Mouse (Mus musculus): ENCODE results near the gene Hoxd3. TPM values are rescaled to one million over a fixed set of nuclear protein-coding genes. Genes with fewer than 3 reads are reported as not detected.

Gene Hoxd3
- polyA plus RNA-seq, 1 experiment: not detected

DNA sequence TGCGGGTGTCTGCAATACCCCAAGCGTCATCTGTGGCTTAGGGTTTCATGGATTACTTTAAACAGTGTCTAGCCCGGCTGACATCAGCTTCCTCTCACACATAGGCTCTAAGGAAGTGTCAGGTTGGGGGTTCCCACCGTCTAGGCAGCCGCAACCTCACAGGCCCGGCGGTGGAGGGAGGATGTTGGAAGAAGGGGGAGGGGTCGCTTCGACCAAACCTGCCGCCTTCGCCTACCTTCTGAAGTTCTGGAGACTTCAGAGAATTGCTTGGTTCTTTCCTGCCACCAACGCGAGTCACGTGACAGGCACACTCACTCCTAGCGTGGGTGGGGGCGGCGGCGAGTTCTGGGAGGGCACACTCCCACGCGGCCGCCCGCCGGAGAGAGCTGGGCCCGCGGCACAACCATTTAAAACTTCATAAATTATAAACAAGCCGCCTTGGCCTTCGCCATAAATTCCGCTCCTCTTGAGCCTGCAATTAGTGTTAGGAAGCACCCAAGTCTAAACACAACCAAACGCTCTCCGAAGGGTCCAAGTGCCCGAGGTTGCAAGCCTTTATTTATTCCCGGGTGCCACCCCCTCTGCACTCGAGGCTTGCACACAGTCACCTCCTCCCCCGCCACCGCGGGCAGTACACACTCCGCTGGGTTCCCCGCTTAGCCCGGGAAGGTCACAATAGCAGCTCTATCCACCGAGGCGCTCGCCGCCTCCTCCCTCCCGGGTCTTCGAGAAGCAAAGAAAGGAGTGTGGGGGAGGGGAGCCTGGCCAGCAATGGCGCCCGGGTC, 37.8 kb downstream of the Hoxd3 start:
- Histone ChIP-seq H3K27me3 (ENCODE audit: control insufficient read depth) (peaks cover 100% of the 10 kb centered on the region), H3K36me3 (ENCODE audit: control insufficient read depth) (no peaks in the 10 kb centered on the region), H3K4me3 (replicated peaks) (no peak overlapping the region), H3K9me3 (ENCODE audit: control insufficient read depth, low read length) (no peaks in the 10 kb centered on the region; the same call in 1 of the 2 replicates), H3K4me1 (ENCODE audit: control insufficient read depth) (no peaks in the 10 kb centered on the region)
- no peak for TF ChIP-seq GATA1 (IDR thresholded peaks at IDR 0.05; ENCODE audit: low read length)
- TF ChIP-seq TAL1 (IDR thresholded peaks at IDR 0.05; ENCODE audit: low read length): no peak

DNA sequence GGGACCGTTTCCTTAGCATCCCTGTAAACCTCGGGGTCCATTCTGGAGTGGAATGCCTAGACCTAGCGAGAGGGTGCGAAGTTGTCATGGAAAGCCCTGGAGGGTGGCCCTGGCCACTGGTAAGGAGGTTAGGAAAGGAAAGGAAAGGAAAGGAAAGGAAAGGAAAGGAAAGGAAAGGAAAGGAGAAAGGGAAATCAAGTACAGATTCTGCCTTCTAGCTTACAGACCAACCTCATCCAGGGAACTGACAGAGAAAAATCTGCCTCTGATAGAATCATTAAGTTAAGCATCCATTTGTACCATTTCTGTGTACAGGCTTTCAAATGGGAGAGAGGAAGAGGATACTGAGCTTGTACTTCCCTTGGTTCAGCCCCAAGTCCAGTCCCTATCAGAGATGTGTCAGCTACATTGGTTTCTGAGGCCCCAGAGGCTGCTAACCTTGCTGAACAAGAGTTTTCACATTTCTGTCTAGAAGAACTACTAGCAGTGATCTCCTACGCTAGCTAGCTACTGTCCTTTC, 39.1 kb downstream of the Hoxd3 start:
- Histone ChIP-seq H3K36me3 (ENCODE audit: control insufficient read depth) (no peaks in the 10 kb centered on the region), H3K4me3 (replicated peaks) (no peak overlapping the region), H3K9me3 (ENCODE audit: control insufficient read depth, low read length) (no peaks in the 10 kb centered on the region; the same call in 1 of the 2 replicates), H3K4me1 (ENCODE audit: control insufficient read depth) (no peaks in the 10 kb centered on the region), H3K27me3 (ENCODE audit: control insufficient read depth) (peaks cover 95% of the 10 kb centered on the region)
- TF ChIP-seq TAL1 (IDR thresholded peaks at IDR 0.05; ENCODE audit: low read length): no peak
- no peak for TF ChIP-seq GATA1 (IDR thresholded peaks at IDR 0.05; ENCODE audit: low read length)

DNA sequence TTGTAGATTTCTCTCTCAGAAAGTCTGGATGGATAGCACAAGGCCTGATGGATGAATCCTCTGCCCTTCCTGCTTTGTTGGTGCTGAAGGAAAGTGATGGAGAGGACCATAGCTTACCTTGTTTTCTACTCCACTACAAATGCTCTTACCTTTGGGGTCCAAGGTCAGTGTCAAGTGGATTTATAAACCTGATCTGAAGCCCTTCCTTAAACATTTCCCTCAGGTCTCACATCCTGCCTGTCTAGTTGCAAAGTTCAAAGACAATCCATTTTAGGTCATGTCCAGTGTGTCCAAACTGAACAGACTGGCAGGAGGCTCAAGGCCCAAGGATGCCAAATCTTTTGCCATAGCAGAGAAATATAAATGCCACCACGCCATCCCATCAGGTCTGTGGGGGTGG, 40.1 kb downstream of the Hoxd3 start:
- TF ChIP-seq GATA1 (IDR thresholded peaks at IDR 0.05; ENCODE audit: low read length) (no peak), TAL1 (IDR thresholded peaks at IDR 0.05; ENCODE audit: low read length) (no peak)
- H3K36me3 ChIP-seq (ENCODE audit: control insufficient read depth): no peaks in the 10 kb centered on the region
- H3K4me3 ChIP-seq (replicated peaks): no peak overlapping the region
- H3K27me3 ChIP-seq (ENCODE audit: control insufficient read depth): peaks cover 92% of the 10 kb centered on the region
- H3K4me1 ChIP-seq (ENCODE audit: control insufficient read depth): no peaks in the 10 kb centered on the region
- H3K9me3 ChIP-seq (ENCODE audit: control insufficient read depth, low read length): no peaks in the 10 kb centered on the region; the same call in 1 of the 2 replicates

DNA sequence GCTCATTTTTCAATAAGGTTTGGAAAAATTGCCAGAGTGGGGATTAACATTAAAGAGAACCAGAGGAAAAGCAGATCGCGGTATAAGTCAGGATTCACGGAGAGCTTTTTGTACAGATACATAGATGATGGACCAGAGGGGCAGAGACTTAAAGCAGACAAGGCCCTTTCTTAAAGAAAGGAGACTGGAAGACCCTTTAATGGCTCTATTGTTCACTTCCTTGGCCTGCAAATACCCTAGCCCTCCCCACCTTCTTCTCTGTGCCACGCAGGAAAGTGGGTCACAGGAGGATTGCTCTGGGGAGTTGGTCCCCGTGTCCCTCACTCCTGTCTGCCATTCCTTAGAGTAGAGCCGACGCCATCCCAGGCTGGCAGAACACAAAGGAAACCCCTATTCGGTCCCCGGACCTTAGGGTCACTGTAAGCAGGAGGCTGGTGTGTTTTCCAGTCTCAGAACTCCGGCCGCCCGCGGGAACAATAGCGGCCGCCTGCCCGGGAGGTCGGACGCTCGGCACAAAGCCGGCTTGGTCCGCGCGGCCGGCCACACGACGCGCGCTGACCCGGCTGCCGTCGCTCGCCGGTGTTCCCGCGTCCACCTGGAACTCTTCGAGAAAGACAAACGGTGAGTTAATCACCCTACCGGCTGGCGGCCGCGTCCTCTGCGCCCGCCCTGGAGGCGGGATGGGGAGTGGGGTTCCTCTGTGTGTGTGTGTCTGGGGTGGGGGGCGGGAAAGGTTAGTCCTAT, 40.9 kb downstream of the Hoxd3 start:
- H3K4me1 ChIP-seq (ENCODE audit: control insufficient read depth): no peaks in the 10 kb centered on the region
- TF ChIP-seq TAL1 (IDR thresholded peaks at IDR 0.05; ENCODE audit: low read length) (no peak), GATA1 (IDR thresholded peaks at IDR 0.05; ENCODE audit: low read length) (no peak)
- no peak overlapping the region for H3K4me3 ChIP-seq (replicated peaks)
- H3K36me3 ChIP-seq (ENCODE audit: control insufficient read depth): no peaks in the 10 kb centered on the region
- H3K27me3 ChIP-seq (ENCODE audit: control insufficient read depth): peaks cover 90% of the 10 kb centered on the region
- H3K9me3 ChIP-seq (ENCODE audit: control insufficient read depth, low read length): no peaks in the 10 kb centered on the region; the same call in 1 of the 2 replicates

DNA sequence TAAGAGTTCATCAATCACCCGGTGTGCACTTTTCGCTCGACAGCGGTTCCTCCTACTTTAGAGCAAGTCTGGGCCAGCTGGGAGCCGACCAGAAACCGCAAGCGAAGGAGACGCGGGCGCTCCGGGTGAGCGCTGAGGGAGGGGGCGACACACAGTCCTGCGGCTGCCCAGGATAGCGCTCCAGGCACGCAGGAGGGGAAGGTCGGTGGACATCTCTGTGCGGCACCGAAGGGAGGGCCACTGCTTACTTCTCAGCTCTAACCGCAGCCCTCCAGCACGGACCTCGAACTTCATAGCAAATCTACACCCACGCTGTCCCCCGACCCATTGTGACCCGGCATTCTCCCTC, 41.4 kb downstream of the Hoxd3 start:
- TF ChIP-seq TAL1 (IDR thresholded peaks at IDR 0.05; ENCODE audit: low read length) (no peak), GATA1 (IDR thresholded peaks at IDR 0.05; ENCODE audit: low read length) (no peak)
- H3K27me3 ChIP-seq (ENCODE audit: control insufficient read depth): peaks cover 90% of the 10 kb centered on the region
- H3K9me3 ChIP-seq (ENCODE audit: control insufficient read depth, low read length): no peaks in the 10 kb centered on the region; the same call in 1 of the 2 replicates
- H3K36me3 ChIP-seq (ENCODE audit: control insufficient read depth): no peaks in the 10 kb centered on the region
- H3K4me1 ChIP-seq (ENCODE audit: control insufficient read depth): no peaks in the 10 kb centered on the region
- no peak overlapping the region for H3K4me3 ChIP-seq (replicated peaks)

DNA sequence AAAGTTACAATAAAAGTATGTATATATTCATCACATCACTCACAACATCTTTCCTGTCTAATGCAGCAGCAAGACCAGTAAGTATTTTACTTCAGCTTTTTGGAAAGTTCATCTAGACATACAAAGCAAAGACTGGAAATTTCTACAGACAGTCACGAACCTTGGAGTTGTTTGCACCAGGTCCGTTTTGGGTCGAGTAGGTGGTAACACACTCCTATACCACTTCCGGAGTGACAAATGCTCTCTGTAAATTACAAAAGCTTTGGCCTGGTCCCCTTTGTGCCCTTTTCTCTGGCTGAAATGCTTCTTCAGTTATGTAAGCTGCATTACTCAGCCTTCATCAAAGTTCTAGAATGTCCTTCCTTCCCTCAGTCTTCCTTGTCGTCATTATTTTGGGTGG, 42.0 kb downstream of the Hoxd3 start:
- TF ChIP-seq GATA1 (IDR thresholded peaks at IDR 0.05; ENCODE audit: low read length) (no peak), TAL1 (IDR thresholded peaks at IDR 0.05; ENCODE audit: low read length) (no peak)
- Histone ChIP-seq H3K36me3 (ENCODE audit: control insufficient read depth) (no peaks in the 10 kb centered on the region), H3K27me3 (ENCODE audit: control insufficient read depth) (peaks cover 90% of the 10 kb centered on the region), H3K4me3 (replicated peaks) (no peak overlapping the region), H3K4me1 (ENCODE audit: control insufficient read depth) (no peaks in the 10 kb centered on the region), H3K9me3 (ENCODE audit: control insufficient read depth, low read length) (no peaks in the 10 kb centered on the region; the same call in 1 of the 2 replicates)

DNA sequence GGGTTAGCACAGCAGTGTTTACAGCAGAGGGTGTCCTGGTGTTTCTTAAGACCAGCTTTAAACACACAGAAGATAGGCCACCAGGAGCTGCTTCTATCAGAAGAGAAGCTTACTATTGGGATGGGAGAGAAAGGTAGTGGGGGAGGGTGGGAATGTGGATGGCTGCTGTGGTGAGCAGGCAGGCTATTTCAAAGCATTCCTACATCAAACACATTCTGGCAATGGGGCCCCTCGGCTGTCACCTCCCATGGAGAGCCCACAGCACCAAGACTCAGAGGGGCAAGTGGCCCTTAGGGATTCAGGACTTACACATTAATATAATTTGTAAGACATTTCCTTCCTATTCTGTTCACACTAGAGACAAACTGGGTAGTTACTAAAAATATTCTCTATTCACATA, 48.4 kb downstream of the Hoxd3 start:
- peaks cover 81% of the 10 kb centered on the region for H3K27me3 ChIP-seq (ENCODE audit: control insufficient read depth)
- H3K4me3 ChIP-seq (replicated peaks): no peak overlapping the region
- H3K4me1 ChIP-seq (ENCODE audit: control insufficient read depth): peaks cover 4% of the 10 kb centered on the region
- H3K9me3 ChIP-seq (ENCODE audit: control insufficient read depth, low read length): peaks cover 6% of the 10 kb centered on the region; the same call in 1 of the 2 replicates
- no peak for TF ChIP-seq GATA1 (IDR thresholded peaks at IDR 0.05; ENCODE audit: low read length)
- no peak for TF ChIP-seq TAL1 (IDR thresholded peaks at IDR 0.05; ENCODE audit: low read length)
- no peaks in the 10 kb centered on the region for H3K36me3 ChIP-seq (ENCODE audit: control insufficient read depth)

DNA sequence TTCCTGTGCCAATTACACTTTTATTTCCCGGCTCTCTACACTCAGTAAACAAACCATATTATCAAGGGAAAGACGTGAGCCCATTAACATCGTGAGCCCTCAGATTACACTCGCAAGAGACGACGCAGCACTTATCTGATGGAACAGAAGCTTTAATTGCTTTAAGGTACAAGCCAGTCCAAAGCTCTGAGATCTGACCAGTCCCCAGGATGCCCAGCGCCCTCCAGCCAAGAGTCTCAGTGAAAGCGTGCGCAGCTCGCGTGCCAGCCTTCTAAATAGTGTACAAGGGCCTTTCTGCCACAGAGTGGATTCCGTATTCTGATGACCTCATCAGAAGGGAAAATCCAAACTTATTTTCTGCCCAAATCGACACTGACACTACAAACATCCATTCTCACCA, 50.2 kb downstream of the Hoxd3 start:
- H3K4me3 ChIP-seq (replicated peaks): no peak overlapping the region
- peaks cover 6% of the 10 kb centered on the region; the same call in 1 of the 2 replicates for H3K9me3 ChIP-seq (ENCODE audit: control insufficient read depth, low read length)
- TF ChIP-seq TAL1 (IDR thresholded peaks at IDR 0.05; ENCODE audit: low read length) (no peak), GATA1 (IDR thresholded peaks at IDR 0.05; ENCODE audit: low read length) (no peak)
- peaks cover 4% of the 10 kb centered on the region for H3K4me1 ChIP-seq (ENCODE audit: control insufficient read depth)
- H3K27me3 ChIP-seq (ENCODE audit: control insufficient read depth): peaks cover 84% of the 10 kb centered on the region
- H3K36me3 ChIP-seq (ENCODE audit: control insufficient read depth): no peaks in the 10 kb centered on the region

All from erythroblast, embryonic 14.5 days (primary cell).